Mouse (Mus musculus) lung, postnatal 36 days (tissue): ENCODE data around the gene Cacna1i.

Experiments used
- DNase-seq: peaks from one replicate; pipeline ENCODE4 v3.0.0; 2022; ENCODE audit warnings: mixed read lengths

Cacna1i gene

GRCm38 (mm10) chr15:80277107-80277506 is 9.9 kb upstream of the Cacna1i start:
- DNase-seq = no peak

DNA sequence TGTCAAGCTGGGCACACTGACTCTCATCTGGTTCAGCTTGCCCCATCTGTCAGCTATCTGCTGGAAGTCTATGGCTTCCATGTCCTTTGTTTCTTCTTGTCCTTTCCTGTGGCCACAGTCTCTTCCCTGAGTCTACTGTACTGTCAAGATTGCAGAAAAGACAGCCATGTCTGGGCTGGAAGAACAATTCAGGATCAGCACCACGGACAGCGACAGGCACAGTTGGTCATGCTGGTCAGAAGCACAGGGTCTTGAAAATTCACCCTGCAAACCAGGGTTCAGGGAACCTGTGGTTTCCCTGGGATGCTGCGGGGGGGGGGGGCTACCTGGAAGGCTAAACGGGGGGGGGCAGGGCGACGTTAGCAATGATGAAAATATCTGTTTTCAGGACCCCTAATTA is 9.4 kb upstream of the Cacna1i start:
- DNase-seq = peak; percentile 71

DNA sequence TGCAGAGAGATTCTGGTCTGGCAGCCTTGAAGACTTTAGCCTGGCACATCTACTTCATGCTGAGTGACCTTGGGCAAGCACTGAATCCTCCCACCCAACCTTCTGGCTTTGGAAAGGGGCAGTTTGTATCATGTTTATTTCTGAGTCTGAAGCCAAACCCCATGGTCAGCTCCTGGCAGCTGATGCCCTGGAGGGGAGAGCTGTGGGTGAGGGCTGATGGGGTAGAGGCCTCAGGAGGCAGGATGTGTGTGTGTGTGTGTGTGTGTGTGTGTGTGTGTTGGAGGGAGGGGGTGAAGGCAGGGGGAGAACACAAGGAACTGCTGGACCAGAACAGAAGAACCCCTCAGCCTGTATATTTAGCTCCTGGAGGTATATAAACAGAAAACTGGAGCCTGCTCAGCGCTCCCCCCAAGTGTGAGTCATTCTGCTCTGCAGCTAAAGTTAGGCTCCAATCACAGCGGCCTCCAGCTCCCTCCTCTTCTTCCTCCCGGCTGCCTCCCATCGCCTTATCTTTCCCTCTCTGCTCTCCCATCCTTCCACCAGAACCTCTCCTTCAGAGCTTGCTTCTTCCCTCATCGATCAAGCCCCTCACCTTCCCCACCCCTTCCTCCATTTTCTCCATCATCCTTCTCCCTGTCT is 8.8 kb upstream of the Cacna1i start:
- no peak for DNase-seq

DNA sequence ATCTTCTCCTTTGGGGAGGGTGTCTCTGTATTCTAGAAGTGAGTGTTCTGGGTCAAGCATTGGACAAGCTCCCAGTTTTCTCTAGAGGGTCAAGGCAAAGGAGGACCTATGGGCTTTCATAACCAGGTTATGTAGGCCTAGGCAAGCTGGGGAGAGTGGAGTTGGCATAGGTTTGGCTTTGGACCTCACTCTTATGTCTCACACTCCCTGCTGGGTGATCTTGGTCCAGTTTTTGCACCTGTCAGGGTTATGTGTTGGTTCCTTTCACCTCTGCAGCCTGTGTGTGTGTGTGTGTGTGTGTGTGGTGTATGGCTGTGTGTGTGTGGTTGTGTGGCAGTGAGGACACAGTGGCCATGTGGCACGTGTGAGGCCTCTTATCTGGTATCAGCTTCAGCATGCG is 8.0 kb upstream of the Cacna1i start:
- DNase-seq = no peak

- peak; percentile 51 for DNase-seq
Observed at GRCm38 (mm10) chr15:80280646-80281045, 6.4 kb upstream of the Cacna1i start.

GRCm38 (mm10) chr15:80288036-80288435 is 998 bp downstream of the Cacna1i start:
- no peak for DNase-seq

- DNase-seq = peak; percentile 82
Observed at GRCm38 (mm10) chr15:80289436-80289835, 2.4 kb downstream of the Cacna1i start.

GRCm38 (mm10) chr15:80297146-80297545 is 10.1 kb downstream of the Cacna1i start:
- DNase-seq = no peak

DNA sequence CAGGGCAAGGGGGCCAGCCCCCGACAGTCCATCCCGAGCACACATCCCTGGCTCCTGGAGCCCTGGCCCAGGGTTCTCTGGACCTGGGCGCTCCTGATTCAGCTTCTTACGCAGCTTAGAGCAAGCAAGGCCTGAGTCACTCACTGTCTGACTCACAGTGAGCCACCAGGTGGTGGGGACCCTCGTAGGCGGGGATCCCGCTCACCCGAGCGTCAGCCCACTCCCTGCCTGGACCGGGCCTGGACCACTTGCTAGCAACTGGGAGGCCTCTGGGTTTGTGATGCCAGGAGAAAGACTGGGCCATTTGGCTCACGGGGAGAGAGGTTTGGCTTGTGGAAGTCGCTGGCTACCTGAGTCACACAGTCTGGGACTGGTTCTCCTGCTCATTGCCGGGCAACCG is 16.7 kb downstream of the Cacna1i start:
- DNase-seq = no peak

- no peak for DNase-seq
Observed at GRCm38 (mm10) chr15:80304188-80304587, 17.1 kb downstream of the Cacna1i start.

DNA sequence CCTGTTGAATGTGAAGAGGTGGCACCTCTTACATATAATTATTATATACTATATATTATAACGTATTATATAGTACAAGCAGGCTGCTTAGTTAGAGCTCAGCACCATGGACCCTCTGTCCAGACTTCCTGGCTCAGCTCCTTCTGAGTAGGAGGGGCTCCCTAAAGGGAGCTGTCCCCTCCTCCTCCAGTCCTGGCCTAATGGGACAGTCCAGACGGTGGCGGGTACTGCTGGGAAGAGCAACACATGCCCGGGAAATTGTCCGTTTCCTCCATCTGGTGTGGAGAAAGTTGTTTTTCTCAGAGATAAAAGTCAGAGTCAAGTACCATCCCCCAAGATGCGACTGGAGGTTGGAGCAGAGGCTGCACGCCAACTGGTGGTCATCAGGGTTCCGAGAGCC is 19.1 kb downstream of the Cacna1i start:
- no peak for DNase-seq

DNA sequence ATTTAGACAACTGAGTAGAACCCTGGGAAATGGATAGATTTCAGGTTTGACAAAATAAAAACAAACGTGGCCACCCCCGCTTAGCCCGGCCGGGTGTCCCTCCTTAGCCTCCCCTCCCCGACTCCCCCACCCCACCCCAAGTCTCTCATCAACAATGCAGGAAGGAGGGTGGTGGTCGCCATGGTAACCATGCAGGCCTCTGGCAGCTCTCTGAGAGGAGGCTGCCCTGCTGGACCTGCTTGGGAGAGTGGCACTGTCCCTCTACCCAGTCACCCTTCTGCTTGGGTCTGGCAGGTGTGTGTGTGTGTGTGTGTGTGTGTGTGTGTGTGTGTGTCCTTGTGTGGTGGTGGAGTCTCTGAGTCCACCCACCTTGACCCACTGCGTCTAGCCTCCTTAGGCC is 27.7 kb downstream of the Cacna1i start:
- no peak for DNase-seq

GRCm38 (mm10) chr15:80316966-80317634 is 30.1 kb downstream of the Cacna1i start:
- no peak for DNase-seq

GRCm38 (mm10) chr15:80317841-80318530 is 30.9 kb downstream of the Cacna1i start:
- peak; percentile 30 for DNase-seq

GRCm38 (mm10) chr15:80318543-80319255 is 31.7 kb downstream of the Cacna1i start:
- DNase-seq = no peak

- no peak for DNase-seq
Observed at GRCm38 (mm10) chr15:80319315-80319714, 32.3 kb downstream of the Cacna1i start.

DNA sequence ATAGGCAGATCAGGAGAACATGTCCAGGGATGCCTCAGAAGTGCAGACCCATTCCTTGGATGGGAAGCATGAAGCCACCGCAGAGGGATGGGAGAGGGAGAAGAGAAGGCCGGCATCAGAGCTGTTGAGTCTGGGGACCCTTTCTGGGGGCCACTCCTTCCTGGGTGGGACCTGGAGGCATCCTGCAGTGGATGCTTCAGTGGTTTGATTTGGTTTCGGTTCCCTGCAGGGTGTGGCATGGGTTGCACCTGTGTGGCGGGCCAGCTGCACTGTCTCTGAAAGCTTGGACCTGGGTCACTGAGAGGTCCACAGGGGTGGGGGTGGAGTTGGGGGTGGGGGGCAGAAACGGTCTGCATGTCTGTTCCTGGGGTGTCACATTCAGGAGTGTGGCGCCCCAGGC is 32.9 kb downstream of the Cacna1i start:
- DNase-seq = peak; percentile 41

GRCm38 (mm10) chr15:80325207-80325606 is 38.2 kb downstream of the Cacna1i start:
- no peak for DNase-seq

- DNase-seq = peak; percentile 26
Observed at GRCm38 (mm10) chr15:80325756-80326155, 38.7 kb downstream of the Cacna1i start.

- no peak for DNase-seq
Observed at GRCm38 (mm10) chr15:80326947-80327346, 39.9 kb downstream of the Cacna1i start.

GRCm38 (mm10) chr15:80327743-80328540 is 40.9 kb downstream of the Cacna1i start:
- no peak for DNase-seq

DNA sequence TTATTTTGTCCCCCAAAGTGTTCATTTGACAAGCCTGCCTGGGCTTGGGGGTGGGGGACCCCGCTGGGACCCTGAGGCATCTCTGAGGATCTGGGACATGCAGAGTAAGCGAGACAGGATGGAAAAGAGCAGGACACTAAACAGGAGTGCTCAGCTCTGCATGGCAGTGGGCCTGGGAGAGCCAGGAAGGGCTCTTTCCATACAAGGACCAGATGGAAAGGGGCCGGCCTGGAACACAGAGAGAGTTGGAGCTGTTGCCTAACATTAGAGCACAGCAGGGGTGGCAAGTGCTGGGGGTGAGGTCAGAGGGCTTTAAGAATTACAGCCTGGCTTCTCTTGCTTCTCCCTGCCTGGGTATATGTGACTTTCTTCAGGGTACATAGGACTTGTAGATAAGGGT is 43.2 kb downstream of the Cacna1i start:
- no peak for DNase-seq

DNA sequence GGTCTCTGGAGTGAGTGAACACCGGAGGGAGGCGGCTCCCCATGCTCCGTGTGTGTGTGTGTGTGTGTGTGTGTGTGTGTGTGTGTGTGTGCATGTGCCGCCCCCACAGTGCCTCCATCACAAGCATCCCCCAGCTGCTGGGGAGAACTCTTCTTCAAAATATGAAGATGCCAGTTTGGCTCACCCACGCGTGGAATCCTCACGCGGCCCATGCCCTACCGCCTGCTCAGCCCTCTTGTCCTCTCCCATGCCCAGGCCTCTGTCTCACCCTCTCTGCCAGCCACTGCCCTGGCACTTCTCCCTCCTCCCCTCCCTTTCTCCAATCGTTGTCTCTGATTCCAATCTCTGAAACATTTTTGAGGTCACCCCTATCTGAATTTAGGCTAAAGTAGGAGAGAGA is 47.7 kb downstream of the Cacna1i start:
- no peak for DNase-seq
